Mouse (Mus musculus) liver, adult 2 months (tissue): ENCODE results near the gene Tmem30b. TPM values are rescaled to one million over a fixed set of nuclear protein-coding genes. Genes with fewer than 3 reads are reported as not detected.

ENCODE experiments used
- DNase-seq: peaks from one replicate; pipeline ENCODE4 v3.0.0-alpha.2; 2011; ENCODE audit warnings: low read depth, low spot score; ENCODE audit errors: extremely low read depth
- H3K27ac ChIP-seq: fragments of 200-500 bp; replicated peaks from 2 replicates; pipeline ENCODE4 v1.5.1; 2012; ENCODE audit warnings: low read depth, mild to moderate bottlenecking, control low read depth, inconsistent platforms, low read length; ENCODE audit not compliant: insufficient read depth
- H3K27me3 ChIP-seq: fragments of 200-500 bp; 2 replicates; pipeline ENCODE4 v1.6.1; 2012; ENCODE audit warnings: mild to moderate bottlenecking, moderate library complexity, low read length, inconsistent platforms; ENCODE audit not compliant: control insufficient read depth, insufficient read depth
- H3K36me3 ChIP-seq: fragments of 200-500 bp; 2 replicates; pipeline ENCODE4 v1.6.1; 2012; ENCODE audit warnings: low read length, inconsistent platforms; ENCODE audit not compliant: control insufficient read depth, insufficient read depth
- H3K4me1 ChIP-seq: fragments of 200-500 bp; 2 replicates; pipeline ENCODE4 v1.6.1; 2011; ENCODE audit warnings: low read length; ENCODE audit not compliant: control insufficient read depth, insufficient read depth
- H3K4me3 ChIP-seq: fragments of 200-500 bp; 2 replicates; pipeline ENCODE4 v1.5.1; 2011; ENCODE audit warnings: low read depth, mild to moderate bottlenecking, control low read depth, low read length, moderate library complexity; ENCODE audit not compliant: insufficient read depth
- H3K79me2 ChIP-seq: fragments of 200-500 bp; 2 replicates; pipeline ENCODE4 v1.6.1; 2012; ENCODE audit warnings: inconsistent platforms, mild to moderate bottlenecking, low read length, moderate library complexity; ENCODE audit not compliant: control insufficient read depth, insufficient read depth
- H3K9ac ChIP-seq: fragments of 200-500 bp; 2 replicates; pipeline ENCODE4 v1.6.1; 2012; ENCODE audit warnings: low read depth, mild to moderate bottlenecking, control low read depth, inconsistent platforms, low read length
- CTCF ChIP-seq: fragments of 200-500 bp; IDR thresholded peaks from 2 replicates; pipeline ENCODE4 v1.5.1; 2011; ENCODE audit warnings: low read depth, low read length, control low read depth
- POLR2A ChIP-seq: fragments of 200-500 bp; IDR thresholded peaks from 2 replicates; pipeline ENCODE4 v1.6.1; 2011; ENCODE audit warnings: low read length, control low read depth; ENCODE audit not compliant: insufficient read depth; ENCODE audit errors: extremely low read depth
- WGBS: fragments of 180-500 bp; shearing (Covaris S2); methylation state at CpG from one replicate; pipeline ENCODE4 v1.1.7; 2018; 5-methylcytosine and 5-hydroxymethylcytosine counted together
- polyA plus RNA-seq: library from polyadenylated mRNA; depleted of rRNA; stranded (reverse); fragments of >200 nt; gene quantifications from 2 replicates; pipeline ENCODE4 v1.2.3, GENCODE M21; 2012; rRNA removed
- total RNA-seq: library from RNA; depleted of rRNA; stranded (reverse); fragments of >200 nt; gene quantifications from 2 replicates; pipeline ENCODE4 v1.2.3, GENCODE M21; 2014; rRNA removed

Tmem30b gene
- total and polyA plus RNA-seq, 2 experiments, result 18.9 to 23.3 TPM

GRCm38 (mm10) chr12:73511467-73512047 lies 34.6 kb downstream of the Tmem30b start:
- Histone ChIP-seq H3K9ac (no peak overlapping the region), H3K79me2 (no peaks in the 10 kb centered on the region), H3K4me3 (no peak overlapping the region), H3K36me3 (no peaks in the 10 kb centered on the region), H3K27ac (no peak overlapping the region), H3K27me3 (no peaks in the 10 kb centered on the region), H3K4me1 (no peaks in the 10 kb centered on the region)
- DNase-seq, result no peak
- 87% methylated on average over 16 of the region's 16 CpGs for WGBS
- no peak for TF ChIP-seq CTCF
- TF ChIP-seq POLR2A, result no peak

GRCm38 (mm10) chr12:73507105-73507504 lies 39.1 kb downstream of the Tmem30b start:
- Histone ChIP-seq H3K27ac (no peak overlapping the region), H3K4me1 (no peaks in the 10 kb centered on the region), H3K9ac (no peak overlapping the region), H3K36me3 (no peaks in the 10 kb centered on the region), H3K27me3 (no peaks in the 10 kb centered on the region), H3K4me3 (no peak overlapping the region), H3K79me2 (no peaks in the 10 kb centered on the region)
- DNase-seq, result no peak
- 75% methylated on average over 14 of the region's 14 CpGs for WGBS
- TF ChIP-seq CTCF, result no peak
- no peak for TF ChIP-seq POLR2A

- Histone ChIP-seq H3K27ac (no peak overlapping the region), H3K36me3 (no peaks in the 10 kb centered on the region), H3K4me3 (no peak overlapping the region), H3K4me1 (no peaks in the 10 kb centered on the region), H3K27me3 (no peaks in the 10 kb centered on the region), H3K79me2 (no peaks in the 10 kb centered on the region), H3K9ac (no peak overlapping the region)
- TF ChIP-seq POLR2A (no peak), CTCF (no peak)
- WGBS, result 84% methylated on average over 5 of the region's 5 CpGs
- DNase-seq, result no peak
Measured at GRCm38 (mm10) chr12:73506648-73507047, 39.5 kb downstream of the Tmem30b start.

- Histone ChIP-seq H3K4me3 (no peak overlapping the region), H3K27ac (no peak overlapping the region), H3K9ac (no peak overlapping the region), H3K27me3 (no peaks in the 10 kb centered on the region), H3K36me3 (no peaks in the 10 kb centered on the region), H3K4me1 (no peaks in the 10 kb centered on the region), H3K79me2 (no peaks in the 10 kb centered on the region)
- DNase-seq, result no peak
- 81% methylated on average over 5 of the region's 5 CpGs for WGBS
- TF ChIP-seq POLR2A, result no peak
- no peak for TF ChIP-seq CTCF
Measured at GRCm38 (mm10) chr12:73500689-73501326, 45.4 kb downstream of the Tmem30b start.

- no peak overlapping the region for H3K4me3 ChIP-seq
- WGBS, result 91% methylated on average over 10 of the region's 10 CpGs
- TF ChIP-seq CTCF (no peak), POLR2A (no peak)
- no peaks in the 10 kb centered on the region for H3K36me3 ChIP-seq
- no peak overlapping the region for H3K9ac ChIP-seq
- H3K4me1 ChIP-seq, result no peaks in the 10 kb centered on the region
- no peak overlapping the region for H3K27ac ChIP-seq
- H3K79me2 ChIP-seq, result no peaks in the 10 kb centered on the region
- no peak for DNase-seq
- H3K27me3 ChIP-seq, result no peaks in the 10 kb centered on the region
Measured at GRCm38 (mm10) chr12:73495172-73495571, 51.0 kb downstream of the Tmem30b start.

- Histone ChIP-seq H3K27ac (no peak overlapping the region), H3K9ac (no peak overlapping the region), H3K36me3 (no peaks in the 10 kb centered on the region), H3K27me3 (no peaks in the 10 kb centered on the region), H3K79me2 (no peaks in the 10 kb centered on the region), H3K4me1 (no peaks in the 10 kb centered on the region), H3K4me3 (no peak overlapping the region)
- TF ChIP-seq CTCF, result no peak
- TF ChIP-seq POLR2A, result no peak
- DNase-seq, result no peak
- 80% methylated on average over 16 of the region's 16 CpGs for WGBS
Measured at GRCm38 (mm10) chr12:73493929-73494530, 52.2 kb downstream of the Tmem30b start.

Other genes starting within 250 kb of the Tmem30b start
- 5.3 and 5.9 TPM in 2 replicates for gene Prkch, start 38.4 kb upstream of the Tmem30b start, total RNA-seq
- gene Prkch, start 38.4 kb upstream of the Tmem30b start, polyA plus RNA-seq, result 1.3 and 1.5 TPM in 2 replicates